Mouse (Mus musculus) CH12.LX (cell line): ENCODE results near the gene Hist1h2bg. TPM values are rescaled to one million over a fixed set of nuclear protein-coding genes. Genes with fewer than 3 reads are reported as not detected.

ENCODE experiments used
- DNase-seq: peaks from one replicate; pipeline ENCODE4 v3.0.0-alpha.2; 2013; ENCODE audit errors: extremely low read depth
- H3K27ac ChIP-seq: 2 replicates; pipeline ENCODE4 v1.5.1; 2012; ENCODE audit warnings: low read depth, mild to moderate bottlenecking, control low read depth, moderate library complexity; ENCODE audit not compliant: insufficient read depth
- H3K27me3 ChIP-seq: replicated peaks from 2 replicates; pipeline ENCODE3; 2012; ENCODE audit warnings: inconsistent platforms
- H3K36me3 ChIP-seq, 2 experiments: replicated peaks in 1 of 2; 2 replicates each; pipeline versions ENCODE3 to v1.6.1; 2012; ENCODE audit warnings: inconsistent platforms in 1 of 2, low read length in 1 of 2, mild to moderate bottlenecking in 1 of 2, mixed read lengths in 1 of 2, moderate library complexity in 1 of 2; ENCODE audit not compliant: control insufficient read depth in 1 of 2, insufficient read depth in 1 of 2
- H3K4me1 ChIP-seq, 2 experiments: 2 replicates each; pipeline ENCODE4 v1.6.1; 2012; ENCODE audit warnings: inconsistent platforms in 1 of 2, moderate library complexity in 1 of 2; ENCODE audit not compliant: insufficient read depth in 2 of 2, control insufficient read depth in 1 of 2
- H3K4me2 ChIP-seq: 2 replicates; pipeline ENCODE4 v1.6.1; 2012; ENCODE audit warnings: low read depth, mild to moderate bottlenecking, control low read depth; ENCODE audit not compliant: poor library complexity, insufficient read depth, severe bottlenecking
- H3K4me3 ChIP-seq, 3 experiments: fragments of 150-350 bp in 1 of 3; sonication (generic) in 1 of 3; replicated peaks in 1 of 3; 2 replicates each; pipeline versions ENCODE3 to v1.5.1; 2011 to 2012; ENCODE audit warnings: low read depth in 2 of 3, low read length in 2 of 3, mild to moderate bottlenecking in 2 of 3, moderate library complexity in 2 of 3, control low read depth in 1 of 3, improper control_type of control experiment in 1 of 3, inconsistent platforms in 1 of 3, mixed read lengths in 1 of 3; ENCODE audit not compliant: poor library complexity in 1 of 3
- H3K79me2 ChIP-seq: replicated peaks from 2 replicates; pipeline ENCODE4 v1.6.1; 2012; ENCODE audit warnings: mild to moderate bottlenecking, moderate library complexity; ENCODE audit not compliant: control insufficient read depth, poor library complexity, insufficient read depth, severe bottlenecking; ENCODE audit errors: extremely low read depth
- H3K9ac ChIP-seq: 2 replicates; pipeline ENCODE4 v1.6.1; 2012; ENCODE audit warnings: low read depth, mild to moderate bottlenecking, control low read depth, moderate library complexity; ENCODE audit not compliant: insufficient read depth
- H3K9me3 ChIP-seq: replicated peaks from 2 replicates; pipeline ENCODE3; 2012; ENCODE audit warnings: low read length, inconsistent platforms, mixed read lengths
- E2F4 ChIP-seq: IDR thresholded peaks from 2 replicates; pipeline ENCODE4 v1.6.1; 2011; ENCODE audit warnings: low read depth, low read length, improper control_type of control experiment; ENCODE audit not compliant: insufficient replicate concordance
- ELF1 ChIP-seq: IDR thresholded peaks from 2 replicates; pipeline ENCODE4 v1.6.1; 2014; ENCODE audit warnings: low read depth, mild to moderate bottlenecking, inconsistent platforms, low read length, improper control_type of control experiment
- GABPA ChIP-seq: IDR thresholded peaks from 2 replicates; pipeline ENCODE4 v1.6.1; 2012; ENCODE audit warnings: low read depth, low read length, improper control_type of control experiment, inconsistent platforms; ENCODE audit not compliant: insufficient replicate concordance
- HCFC1 ChIP-seq: IDR thresholded peaks from 2 replicates; pipeline ENCODE4 v1.6.1; 2012; ENCODE audit warnings: low read depth, mild to moderate bottlenecking, inconsistent platforms, low read length, improper control_type of control experiment
- IRF4 ChIP-seq: IDR thresholded peaks from 2 replicates; pipeline ENCODE4 v1.6.1; 2014; ENCODE audit warnings: low read depth, mild to moderate bottlenecking, inconsistent platforms, low read length, improper control_type of control experiment
- JUN ChIP-seq: IDR thresholded peaks from 2 replicates; pipeline ENCODE4 v1.6.1; 2011; ENCODE audit warnings: low read depth, mild to moderate bottlenecking, low read length, improper control_type of control experiment, moderate library complexity; ENCODE audit not compliant: insufficient read depth
- MAFK ChIP-seq: IDR thresholded peaks from 2 replicates; pipeline ENCODE4 v1.6.1; 2011; ENCODE audit warnings: low read length, improper control_type of control experiment; ENCODE audit not compliant: insufficient replicate concordance
- MAX ChIP-seq: IDR thresholded peaks from 2 replicates; pipeline ENCODE4 v1.6.1; 2011; ENCODE audit warnings: low read length, improper control_type of control experiment
- MXI1 ChIP-seq: IDR thresholded peaks from 2 replicates; pipeline ENCODE4 v1.6.1; 2011; ENCODE audit warnings: mild to moderate bottlenecking, low read depth, low read length, improper control_type of control experiment
- MYC ChIP-seq: IDR thresholded peaks from 2 replicates; pipeline ENCODE4 v1.6.1; 2011; ENCODE audit warnings: low read depth, mild to moderate bottlenecking, improper control_type of control experiment, low read length
- POLR2A ChIP-seq: IDR thresholded peaks from 2 replicates; pipeline ENCODE4 v1.6.1; 2011; ENCODE audit warnings: low read depth, mild to moderate bottlenecking, improper control_type of control experiment, low read length
- POLR2AphosphoS2 ChIP-seq: IDR thresholded peaks from 2 replicates; pipeline ENCODE4 v1.6.1; 2011; ENCODE audit warnings: low read depth, low read length, improper control_type of control experiment
- RAD21 ChIP-seq: IDR thresholded peaks from 2 replicates; pipeline ENCODE4 v1.6.1; 2011; ENCODE audit warnings: low read depth, mild to moderate bottlenecking, low read length, improper control_type of control experiment, moderate library complexity
- RCOR1 ChIP-seq: conservative IDR thresholded peaks from 2 replicates; pipeline ENCODE4 v1.6.1; 2012; ENCODE audit warnings: low read depth, mild to moderate bottlenecking, inconsistent platforms, low read length, improper control_type of control experiment
- SIN3A ChIP-seq: IDR thresholded peaks from 2 replicates; pipeline ENCODE4 v1.6.1; 2012; ENCODE audit warnings: low read length, improper control_type of control experiment, inconsistent platforms
- TBP ChIP-seq: conservative IDR thresholded peaks from 2 replicates; pipeline ENCODE4 v1.6.1; 2011; ENCODE audit warnings: low read depth, low read length, improper control_type of control experiment
- TCF12 ChIP-seq: IDR thresholded peaks from 2 replicates; pipeline ENCODE4 v1.6.1; 2014; ENCODE audit warnings: low read depth, mild to moderate bottlenecking, inconsistent platforms, low read length, improper control_type of control experiment
- USF1 ChIP-seq: IDR thresholded peaks from 2 replicates; pipeline ENCODE4 v1.6.1; 2014; ENCODE audit warnings: low read depth, mild to moderate bottlenecking, inconsistent platforms, low read length, improper control_type of control experiment
- ZC3H11A ChIP-seq: IDR thresholded peaks from 2 replicates; pipeline ENCODE4 v1.6.1; 2012; ENCODE audit warnings: low read depth, mild to moderate bottlenecking, inconsistent platforms, low read length, improper control_type of control experiment
- ZKSCAN1 ChIP-seq: IDR thresholded peaks from 2 replicates; pipeline ENCODE4 v1.6.1; 2012; ENCODE audit warnings: low read depth, inconsistent platforms, low read length, improper control_type of control experiment, borderline replicate concordance
- ZMIZ1 ChIP-seq: IDR thresholded peaks from 2 replicates; pipeline ENCODE4 v1.6.1; 2012; ENCODE audit warnings: low read depth, mild to moderate bottlenecking, inconsistent platforms, low read length, improper control_type of control experiment
- dilution Hi-C: fragments of 300-500 bp; cut with MboI; formaldehyde crosslinking; loops from 2 replicates; pipeline ENCODE4 v1.14.3; 2020; ENCODE audit warnings: low sequenced_read_pairs; ENCODE audit not compliant: extremely low pct_unique_long_range_greater_than_20kb, extremely low pct_ligation_motif_present
- in situ Hi-C: fragments of 300-500 bp; cut with MboI; formaldehyde crosslinking; loops from 3 replicates; pipeline ENCODE4 v1.14.3; 2019; ENCODE audit warnings: low sequenced_read_pairs, low pct_ligation_motif_present, low pct_unique_long_range_greater_than_20kb, mixed read lengths
- polyA plus RNA-seq: library from polyadenylated mRNA; unstranded; fragments of >175 nt; gene quantifications from 2 replicates; pipeline ENCODE4 v1.2.1, GENCODE M21; 2012; ENCODE audit warnings: low read depth; ENCODE audit not compliant: insufficient read length
- total RNA-seq, 2 experiments: library from RNA; depleted of rRNA; stranded (reverse); fragments of 300-350 nt in 1 of 2; fragments of >200 nt in 1 of 2; gene quantifications; 2 replicates each; pipeline ENCODE4 v1.2.3; 2012 to 2014

Hist1h2bg gene
- total and polyA plus RNA-seq, 3 experiments: 9.4 to 3,252 (median 136) TPM

DNA sequence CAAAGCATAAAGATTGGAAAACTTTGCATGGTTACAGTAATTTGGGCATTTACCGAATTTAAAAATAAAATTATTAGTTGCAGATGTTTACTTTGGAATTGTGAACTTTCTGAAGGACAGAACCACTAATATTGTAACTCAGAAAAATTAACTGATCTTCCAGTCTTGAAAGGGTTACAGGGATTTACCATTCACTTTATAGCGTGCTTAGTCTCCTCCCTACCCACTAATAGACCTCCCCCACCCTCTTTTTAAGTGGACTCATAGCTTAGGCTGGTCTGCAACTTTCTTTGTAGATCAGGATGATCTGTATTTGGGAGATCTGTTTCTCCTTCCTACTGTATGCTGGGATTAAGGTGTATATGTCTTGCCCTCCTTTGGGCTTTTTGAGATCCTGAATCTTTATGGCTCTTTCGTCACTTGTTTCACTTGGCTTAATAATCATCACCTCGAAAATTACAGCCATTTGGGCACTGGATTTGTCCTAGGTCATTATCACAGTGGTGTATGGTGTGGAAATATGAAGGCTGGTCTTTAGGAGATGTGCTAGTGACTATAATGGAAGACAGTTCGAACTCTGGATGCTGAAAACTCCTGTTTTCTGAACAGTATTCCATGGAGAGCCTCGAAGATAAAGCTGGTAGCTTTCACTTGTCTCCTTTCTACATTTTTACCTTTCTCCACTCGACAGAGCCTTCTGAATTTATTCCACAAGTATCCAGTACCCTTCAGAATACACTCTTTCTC is 34.9 kb upstream of the Hist1h2bg start:
- Histone ChIP-seq H3K9me3 (no peaks in the 10 kb centered on the region), H3K4me2 (peak overlapping the region; percentile 93), H3K4me1 (peaks cover 9 to 57% of the 10 kb centered on the region in 2 experiments; a peak in 3 of 4 replicates), H3K79me2 (no peaks in the 10 kb centered on the region), H3K36me3 (no peaks in the 10 kb centered on the region), H3K27ac (peak overlapping the region; percentile 80), H3K4me3 (peak overlapping the region; percentile 49 to 58 (median 55)), H3K9ac (peak overlapping the region; percentile 95), H3K27me3 (no peaks in the 10 kb centered on the region)
- in situ Hi-C loops (no loop called here), dilution Hi-C loops (no loop called here)
- no peak for TF ChIP-seq TCF12
- TF ChIP-seq POLR2AphosphoS2: peak; percentile 86
- no peak for TF ChIP-seq ZKSCAN1
- TF ChIP-seq MYC: 0 out of 2 replicates have a peak, but pooled peaks have one; percentile 2
- no peak for TF ChIP-seq JUN
- TF ChIP-seq POLR2A: peak; percentile 54; the same call in 1 of the 2 replicates
- peak; percentile 21; the same call in 1 of the 2 replicates for TF ChIP-seq RCOR1
- 0 out of 2 replicates have a peak, but pooled peaks have one; percentile 57 for TF ChIP-seq SIN3A
- 0 out of 2 replicates have a peak, but pooled peaks have one; percentile 4 for TF ChIP-seq TBP
- TF ChIP-seq GABPA: no peak
- TF ChIP-seq ZMIZ1: peak; percentile 93; the same call in 1 of the 2 replicates
- TF ChIP-seq MXI1: no peak
- no peak for TF ChIP-seq MAFK
- TF ChIP-seq IRF4: no peak
- DNase-seq: no peak

DNA sequence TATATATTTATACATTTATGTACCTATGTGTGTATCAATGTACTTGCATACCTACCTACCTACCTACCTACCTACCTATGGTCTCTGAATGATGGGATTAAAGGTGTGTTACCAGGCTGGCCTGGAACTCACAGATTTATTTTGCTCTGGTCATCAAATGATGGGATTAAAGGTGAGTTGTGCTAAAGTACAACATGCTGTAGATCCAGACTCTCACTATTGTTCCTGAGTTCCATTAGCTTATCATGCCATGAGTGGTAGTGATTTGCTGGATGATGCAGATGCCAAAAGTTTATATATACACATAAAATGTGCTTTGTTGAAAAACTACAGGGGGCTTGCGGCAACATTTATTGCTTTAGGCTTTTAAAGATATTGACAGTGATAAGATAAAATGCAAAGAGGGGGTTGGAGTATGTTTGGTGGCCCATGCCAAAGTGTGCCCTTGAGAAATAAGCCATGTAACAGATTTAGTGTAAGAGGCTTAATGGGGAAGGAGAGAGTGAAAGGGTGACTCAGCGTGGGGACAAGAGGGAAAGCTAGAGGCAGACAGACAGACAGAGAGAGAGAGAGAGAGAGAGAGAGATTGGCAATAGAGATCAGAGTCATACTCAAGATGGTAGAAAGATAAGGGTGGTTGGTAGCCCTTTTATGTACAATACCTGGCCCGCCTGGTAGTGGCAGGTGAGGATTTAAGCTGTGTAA is 34.0 kb upstream of the Hist1h2bg start:
- H3K36me3 ChIP-seq: no peaks in the 10 kb centered on the region
- peaks cover 9 to 58% of the 10 kb centered on the region in 2 experiments; a peak in 3 of 4 replicates for H3K4me1 ChIP-seq
- peak overlapping the region; percentile 95 for H3K9ac ChIP-seq
- no peak for TF ChIP-seq ELF1
- TF ChIP-seq TBP: no peak
- TF ChIP-seq ZC3H11A: no peak
- no peak for TF ChIP-seq JUN
- no peak for TF ChIP-seq MAX
- TF ChIP-seq USF1: no peak
- TF ChIP-seq POLR2A: no peak
- TF ChIP-seq E2F4: no peak
- no peak for TF ChIP-seq HCFC1
- TF ChIP-seq RAD21: no peak
- H3K27me3 ChIP-seq: no peaks in the 10 kb centered on the region
- H3K9me3 ChIP-seq: no peaks in the 10 kb centered on the region
- H3K79me2 ChIP-seq: no peaks in the 10 kb centered on the region
- peak overlapping the region; percentile 81 for H3K4me2 ChIP-seq
- dilution Hi-C loops: no loop called here
- H3K4me3 ChIP-seq: peak overlapping the region in 1 of 3 experiments; percentile 55
- DNase-seq: no peak
- in situ Hi-C loops: no loop called here
- peak overlapping the region; percentile 56 for H3K27ac ChIP-seq
